Mouse (Mus musculus): ENCODE data around the gene Foxk1.

- TF ChIP-seq TAL1 (IDR thresholded peaks at IDR 0.05; ENCODE audit: low read length) (no peak), GATA1 (IDR thresholded peaks at IDR 0.05; ENCODE audit: low read length) (no peak)
Measured at GRCm38 (mm10) chr5:142469796-142470195, 68.5 kb downstream of the Foxk1 start.

Measured in erythroblast, embryonic 14.5 days (primary cell).